Mouse (Mus musculus): ENCODE measurements around the gene Dld.
A peak's percentile ranks its signal among the peaks of the same experiment; 100 is the strongest.

Gene Dld

GRCm38 (mm10) chr12:31294526-31294925 is 56.7 kb downstream of the Dld start:
- DNase-seq (ENCODE audit: low spot score): no peak

DNA sequence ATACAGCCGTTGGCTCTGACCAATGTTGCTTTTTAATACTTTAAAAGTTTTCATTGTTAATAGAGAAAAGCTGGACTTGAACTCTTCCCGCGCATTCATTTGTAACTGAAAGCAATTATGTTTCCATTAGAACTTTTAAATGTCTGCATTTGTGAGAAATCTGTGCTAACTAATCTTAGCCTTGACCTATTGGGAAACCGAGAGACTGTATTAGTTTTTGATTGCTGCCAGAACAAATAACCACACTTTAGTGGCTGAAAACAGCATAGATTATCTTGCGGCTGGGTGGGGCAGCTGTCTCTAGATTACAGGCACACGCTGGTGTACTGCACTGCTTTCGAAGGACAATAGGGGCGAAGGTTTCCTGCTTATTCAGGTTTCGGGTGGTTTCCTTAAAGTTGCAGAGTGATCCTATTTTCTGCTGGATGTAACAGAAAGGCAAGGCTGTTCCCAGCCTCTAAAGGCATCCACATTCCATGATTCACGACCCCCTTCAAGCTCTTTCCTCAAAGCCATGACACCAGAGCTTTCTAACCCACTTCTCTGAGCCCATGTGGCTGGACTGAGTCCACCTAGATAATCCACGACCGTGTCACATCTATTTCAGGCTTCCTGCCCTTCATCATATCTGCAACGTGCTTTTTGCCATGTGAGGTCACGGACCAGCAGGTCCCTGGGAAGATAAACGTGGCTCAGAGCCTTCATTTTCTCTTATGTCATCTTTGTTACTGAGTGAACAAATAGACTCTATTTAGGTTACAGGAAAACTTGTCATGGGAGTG is 57.7 kb downstream of the Dld start:
- no peak for DNase-seq (ENCODE audit: low spot score)

- peak; percentile 77 for DNase-seq (ENCODE audit: low spot score)
These were observed 60.3 kb downstream of the Dld start for GRCm38 (mm10) chr12:31290951-31291350.

DNA sequence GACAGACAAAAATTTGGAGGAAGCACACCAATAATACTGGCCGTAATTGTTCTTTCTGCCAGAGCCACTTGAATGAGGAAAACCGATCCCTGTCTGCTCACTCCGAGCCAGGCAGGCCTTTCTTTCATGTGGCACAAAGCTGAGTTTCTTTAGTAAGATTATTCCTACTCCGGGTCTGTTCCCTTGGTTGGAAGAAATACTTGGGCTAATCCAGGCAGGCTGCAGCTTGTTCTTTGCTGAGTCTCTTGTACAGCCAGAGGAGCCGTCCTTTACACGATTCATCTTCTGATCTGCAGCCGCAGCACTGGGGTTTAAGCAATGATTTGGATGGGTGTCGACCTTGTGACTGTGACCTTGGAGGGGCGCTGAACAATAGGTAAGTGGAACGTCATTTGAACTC is 62.2 kb downstream of the Dld start:
- no peak for DNase-seq (ENCODE audit: low spot score)

- DNase-seq (ENCODE audit: low spot score): no peak
These were observed 67.6 kb downstream of the Dld start for GRCm38 (mm10) chr12:31283617-31284136.

GRCm38 (mm10) chr12:31283131-31283530 is 68.1 kb downstream of the Dld start:
- no peak for DNase-seq (ENCODE audit: low spot score)

GRCm38 (mm10) chr12:31282241-31282640 is 69.0 kb downstream of the Dld start:
- DNase-seq (ENCODE audit: low spot score): no peak

Data from retina, embryonic 14.5 days (tissue).